Mouse (Mus musculus): Measurements from ENCODE around the gene Tdp1. TPM values are rescaled to one million over a fixed set of nuclear protein-coding genes. Genes with fewer than 3 reads are reported as not detected.

Gene Tdp1
- polyA plus RNA-seq, 1 experiment: 68.7 TPM

- Histone ChIP-seq H3K4me1 (ENCODE audit: control insufficient read depth, insufficient read depth, low read length) (no peaks in the 10 kb centered on the region), H3K36me3 (ENCODE audit: control insufficient read depth, insufficient read depth, low read length, poor library complexity, severe bottlenecking) (no peaks in the 10 kb centered on the region), H3K27me3 (ENCODE audit: control insufficient read depth, insufficient read depth, low read length, poor library complexity, severe bottlenecking) (0 out of 2 replicates have a peak, but pooled peaks cover 6% of the 10 kb centered on the region), H3K9me3 (replicated peaks; ENCODE audit: control insufficient read depth, insufficient read depth, low read length, poor library complexity, severe bottlenecking) (no peaks in the 10 kb centered on the region), H3K27ac (ENCODE audit: insufficient read depth, low read length) (no peak overlapping the region), H3K4me3 (ENCODE audit: low read depth, low read length) (no peak overlapping the region), H3K9ac (ENCODE audit: low read depth, poor library complexity, severe bottlenecking) (no peak overlapping the region)
- TF ChIP-seq POLR2A (IDR thresholded peaks at IDR 0.05; ENCODE audit: insufficient read depth, low read length) (no peak), EP300 (IDR thresholded peaks at IDR 0.05; ENCODE audit: insufficient read depth, low read depth, low read length) (no peak), CTCF (IDR thresholded peaks at IDR 0.05; ENCODE audit: low read depth, low read length) (no peak)
Observed at GRCm38 (mm10) chr12:99960675-99961074, 76.4 kb downstream of the Tdp1 start.

- Histone ChIP-seq H3K27ac (ENCODE audit: insufficient read depth, low read length) (no peak within 1 kb of the TSS), H3K4me3 (ENCODE audit: low read depth, low read length) (peak within 1 kb of the TSS; percentile 54), H3K27me3 (ENCODE audit: control insufficient read depth, insufficient read depth, low read length, poor library complexity, severe bottlenecking) (peaks cover 14% of the 10 kb centered on the region), H3K36me3 (ENCODE audit: control insufficient read depth, insufficient read depth, low read length, poor library complexity, severe bottlenecking) (no peaks in the 10 kb centered on the region), H3K9me3 (replicated peaks; ENCODE audit: control insufficient read depth, insufficient read depth, low read length, poor library complexity, severe bottlenecking) (no peaks in the 10 kb centered on the region), H3K4me1 (ENCODE audit: control insufficient read depth, insufficient read depth, low read length) (no peaks in the 10 kb centered on the region), H3K9ac (ENCODE audit: low read depth, poor library complexity, severe bottlenecking) (peak within 1 kb of the TSS; percentile 10; the same call in 1 of the 2 replicates)
- TF ChIP-seq CTCF (IDR thresholded peaks at IDR 0.05; ENCODE audit: low read depth, low read length) (peak; percentile 93), POLR2A (IDR thresholded peaks at IDR 0.05; ENCODE audit: insufficient read depth, low read length) (no peak)
Observed at GRCm38 (mm10) chr12:99964301-99965202, 80.2 kb downstream of the Tdp1 start, which contains the start of gene Kcnk13. Gene Kcnk13, plus strand, starts transcription at chr12:99964499.

GRCm38 (mm10) chr12:99965203-99966115, 81.1 kb downstream of the Tdp1 start:
- Histone ChIP-seq H3K27me3 (ENCODE audit: control insufficient read depth, insufficient read depth, low read length, poor library complexity, severe bottlenecking) (peaks cover 14% of the 10 kb centered on the region), H3K9me3 (replicated peaks; ENCODE audit: control insufficient read depth, insufficient read depth, low read length, poor library complexity, severe bottlenecking) (no peaks in the 10 kb centered on the region), H3K27ac (ENCODE audit: insufficient read depth, low read length) (no peak overlapping the region), H3K4me1 (ENCODE audit: control insufficient read depth, insufficient read depth, low read length) (no peaks in the 10 kb centered on the region), H3K4me3 (ENCODE audit: low read depth, low read length) (peak overlapping the region; percentile 54), H3K36me3 (ENCODE audit: control insufficient read depth, insufficient read depth, low read length, poor library complexity, severe bottlenecking) (no peaks in the 10 kb centered on the region), H3K9ac (ENCODE audit: low read depth, poor library complexity, severe bottlenecking) (peak overlapping the region; percentile 7)
- TF ChIP-seq CTCF (IDR thresholded peaks at IDR 0.05; ENCODE audit: low read depth, low read length) (no peak), POLR2A (IDR thresholded peaks at IDR 0.05; ENCODE audit: insufficient read depth, low read length) (no peak), EP300 (IDR thresholded peaks at IDR 0.05; ENCODE audit: insufficient read depth, low read depth, low read length) (no peak)

- Histone ChIP-seq H3K4me3 (ENCODE audit: low read depth, low read length) (peak overlapping the region; percentile 54), H3K27ac (ENCODE audit: insufficient read depth, low read length) (no peak overlapping the region), H3K27me3 (ENCODE audit: control insufficient read depth, insufficient read depth, low read length, poor library complexity, severe bottlenecking) (peaks cover 14% of the 10 kb centered on the region), H3K36me3 (ENCODE audit: control insufficient read depth, insufficient read depth, low read length, poor library complexity, severe bottlenecking) (no peaks in the 10 kb centered on the region), H3K9ac (ENCODE audit: low read depth, poor library complexity, severe bottlenecking) (peak overlapping the region; percentile 7), H3K4me1 (ENCODE audit: control insufficient read depth, insufficient read depth, low read length) (no peaks in the 10 kb centered on the region), H3K9me3 (replicated peaks; ENCODE audit: control insufficient read depth, insufficient read depth, low read length, poor library complexity, severe bottlenecking) (no peaks in the 10 kb centered on the region)
- TF ChIP-seq EP300 (IDR thresholded peaks at IDR 0.05; ENCODE audit: insufficient read depth, low read depth, low read length) (no peak), CTCF (IDR thresholded peaks at IDR 0.05; ENCODE audit: low read depth, low read length) (no peak), POLR2A (IDR thresholded peaks at IDR 0.05; ENCODE audit: insufficient read depth, low read length) (no peak)
Observed at GRCm38 (mm10) chr12:99966116-99966770, 81.9 kb downstream of the Tdp1 start.

GRCm38 (mm10) chr12:99966881-99967363, 82.6 kb downstream of the Tdp1 start:
- H3K27ac ChIP-seq (ENCODE audit: insufficient read depth, low read length): no peak overlapping the region
- H3K4me1 ChIP-seq (ENCODE audit: control insufficient read depth, insufficient read depth, low read length): no peaks in the 10 kb centered on the region
- H3K27me3 ChIP-seq (ENCODE audit: control insufficient read depth, insufficient read depth, low read length, poor library complexity, severe bottlenecking): peaks cover 14% of the 10 kb centered on the region
- H3K36me3 ChIP-seq (ENCODE audit: control insufficient read depth, insufficient read depth, low read length, poor library complexity, severe bottlenecking): no peaks in the 10 kb centered on the region
- H3K4me3 ChIP-seq (ENCODE audit: low read depth, low read length): no peak overlapping the region
- no peak overlapping the region for H3K9ac ChIP-seq (ENCODE audit: low read depth, poor library complexity, severe bottlenecking)
- H3K9me3 ChIP-seq (replicated peaks; ENCODE audit: control insufficient read depth, insufficient read depth, low read length, poor library complexity, severe bottlenecking): no peaks in the 10 kb centered on the region
- TF ChIP-seq EP300 (IDR thresholded peaks at IDR 0.05; ENCODE audit: insufficient read depth, low read depth, low read length) (no peak), POLR2A (IDR thresholded peaks at IDR 0.05; ENCODE audit: insufficient read depth, low read length) (no peak), CTCF (IDR thresholded peaks at IDR 0.05; ENCODE audit: low read depth, low read length) (no peak)

Data from ES-Bruce4 (cell line).